Mouse (Mus musculus) v-Abl transformed pro-B cells (cell line): ENCODE results near the gene Ddit4.
"Not testable (repeated sequence)": the region's sequence is repeated elsewhere in the genome, so short reads cannot be mapped to it uniquely, and the experiment has no call there.

Experiments used
- in situ Hi-C, 2 experiments: fragments of 400-800 bp; cut with MboI; formaldehyde crosslinking; loops; one replicate each; pipeline ENCODE4 v1.15.1; 2025; ENCODE audit not compliant: unreplicated experiment in 2 of 2

The Ddit4 gene

GRCm38 (mm10) chr10:59951211-59952151 is at the start of gene Ddit4:
Gene Ddit4 (minus strand): TSS chr10:59951834.
- in situ Hi-C loops: loop anchor here (5.0 kb wide), 2 partner anchors 51 to 54 kb away; partner anchors contain the start of genes Anapc16 (in 2 of the 2) and Ascc1 (in 2 of the 2)

GRCm38 (mm10) chr10:59999057-59999456 is 47.4 kb upstream of the Ddit4 start:
- in situ Hi-C loops: no loop called here

- in situ Hi-C loops: no loop called here
Measured at GRCm38 (mm10) chr10:59997591-59997990, 46.0 kb upstream of the Ddit4 start.

GRCm38 (mm10) chr10:59995889-59996288 is 44.3 kb upstream of the Ddit4 start:
- in situ Hi-C loops: no loop called here

GRCm38 (mm10) chr10:59993813-59994212 is 42.2 kb upstream of the Ddit4 start:
- in situ Hi-C loops: not testable (repeated sequence)

- in situ Hi-C loops: no loop called here
Measured at GRCm38 (mm10) chr10:59992024-59992423, 40.4 kb upstream of the Ddit4 start.

- in situ Hi-C loops: no loop called here
Measured at GRCm38 (mm10) chr10:59991262-59991880, 39.7 kb upstream of the Ddit4 start.

GRCm38 (mm10) chr10:59990393-59990792 is 38.8 kb upstream of the Ddit4 start:
- in situ Hi-C loops: no loop called here

GRCm38 (mm10) chr10:59988036-59988435 is 36.4 kb upstream of the Ddit4 start:
- in situ Hi-C loops: no loop called here

GRCm38 (mm10) chr10:59982379-59982873 is 30.8 kb upstream of the Ddit4 start:
- in situ Hi-C loops: no loop called here

- in situ Hi-C loops: no loop called here
Measured at GRCm38 (mm10) chr10:59981792-59982191, 30.2 kb upstream of the Ddit4 start.

- in situ Hi-C loops: no loop called here
Measured at GRCm38 (mm10) chr10:59981336-59981735, 29.7 kb upstream of the Ddit4 start.

- in situ Hi-C loops: no loop called here
Measured at GRCm38 (mm10) chr10:59980815-59981244, 29.2 kb upstream of the Ddit4 start.

GRCm38 (mm10) chr10:59978873-59979743 is 27.5 kb upstream of the Ddit4 start:
- in situ Hi-C loops: no loop called here

GRCm38 (mm10) chr10:59978401-59978800 is 26.8 kb upstream of the Ddit4 start:
- in situ Hi-C loops: no loop called here

GRCm38 (mm10) chr10:59977715-59978343 is 26.2 kb upstream of the Ddit4 start:
- in situ Hi-C loops: no loop called here

GRCm38 (mm10) chr10:59977141-59977540 is 25.5 kb upstream of the Ddit4 start:
- in situ Hi-C loops: no loop called here

- in situ Hi-C loops: no loop called here
Measured at GRCm38 (mm10) chr10:59974786-59975185, 23.2 kb upstream of the Ddit4 start.

GRCm38 (mm10) chr10:59974191-59974664 is 22.6 kb upstream of the Ddit4 start:
- in situ Hi-C loops: no loop called here

GRCm38 (mm10) chr10:59973400-59973799 is 21.8 kb upstream of the Ddit4 start:
- in situ Hi-C loops: no loop called here
